ENCODE assay signal across 8 mouse cellular contexts in the genomic region with DNA sequence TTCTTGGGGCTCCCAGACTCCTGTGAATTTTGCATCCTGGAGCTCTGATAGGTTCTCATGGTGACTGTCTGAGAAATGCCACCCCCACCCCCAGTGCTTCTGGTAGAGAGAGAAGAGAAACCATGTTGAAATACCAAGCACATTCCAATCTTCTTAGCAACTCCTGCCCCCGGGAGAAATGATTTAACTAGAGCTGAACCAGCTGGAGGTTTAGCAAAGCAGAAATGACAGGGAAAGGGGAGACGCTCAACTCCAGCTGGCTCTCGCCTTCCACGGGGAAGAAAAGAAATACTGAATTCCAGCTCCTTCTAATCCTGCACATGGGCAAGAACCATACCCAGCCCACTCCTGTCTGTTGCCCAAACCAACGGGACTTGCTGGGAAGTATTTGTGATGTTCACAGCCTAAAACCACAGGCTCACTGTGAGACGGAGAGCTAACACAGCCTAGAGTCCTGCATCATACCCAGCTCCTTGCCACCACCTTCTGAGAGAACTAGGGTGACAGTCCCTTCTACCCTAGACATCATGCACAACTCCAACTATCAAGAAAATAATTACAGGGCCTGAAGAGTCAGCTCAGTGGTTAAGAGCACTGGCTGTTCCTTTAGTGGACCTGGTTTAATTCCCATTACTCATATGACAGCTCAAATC. TPM values are rescaled to one million over a fixed set of nuclear protein-coding genes. Genes with fewer than 3 reads are reported as not detected.
DNase-seq lines count a peak whose midpoint lies in the region; ATAC-seq and TF ChIP-seq lines count a peak whose summit lies in the region.
"Had no signal": no experiment of that assay in that cellular context is flagged by ENCODE, and none has a peak within 500 bp of the region (broad histone marks: within the 10 kb centered on the region; RNA-seq: fewer than 3 reads in every experiment).

No protein-coding gene starts in this region.

- no peaks in the 10 kb centered on the region for H3K36me3 ChIP-seq in embryonic facial prominence, embryonic 11.5 days (replicated peaks; ENCODE audit: control insufficient read depth, insufficient read depth, low read depth, low read length)
- no peaks in the 10 kb centered on the region for H3K36me3 ChIP-seq in heart, postnatal 0 days (replicated peaks; ENCODE audit: control insufficient read depth, insufficient read depth, low read length)

- 26% methylated on average over 6 of the region's 6 CpGs for WGBS in embryonic facial prominence, embryonic 11.5 days
- 15% methylated on average over 6 of the region's 6 CpGs for WGBS in heart, postnatal 0 days

- peak; percentile 10 to 41 for DNase-seq in adrenal gland, postnatal 36 days
- DNase-seq in embryonic facial prominence, embryonic 11.5 days (ENCODE audit: low spot score) = peak; percentile 78
- peak; percentile 92 for DNase-seq in heart, postnatal 0 days (ENCODE audit: low spot score)
- peak; percentile 28 to 52 for DNase-seq in layer of hippocampus, postnatal 14 days (ENCODE audit: low spot score in 2 of 2)
- peak; percentile 79 for DNase-seq in lung, postnatal 10 days
- peak; percentile 21 for DNase-seq in skeletal muscle tissue, adult 2 months (ENCODE audit: low read depth, low spot score)
- no peak for DNase-seq in thymus, adult 18-20 months

- peaks cover 2% of the 10 kb centered on the region; the same call in 1 of the 2 replicates for H3K4me1 ChIP-seq in embryonic facial prominence, embryonic 11.5 days (ENCODE audit: control insufficient read depth, insufficient read depth, low read length)
- peaks cover 38% of the 10 kb centered on the region for H3K4me1 ChIP-seq in heart, postnatal 0 days (ENCODE audit: control insufficient read depth, insufficient read depth)

- ATAC-seq in embryonic facial prominence, embryonic 11.5 days (replicated peaks; ENCODE audit: insufficient number of reproducible peaks, low FRiP score, low TSS enrichment, low read depth) = peak; percentile 58; the same call in 1 of the 2 replicates
- ATAC-seq in heart, postnatal 0 days (ENCODE audit: insufficient read depth, low read depth) = peak; percentile 53; the same call in 1 of the 2 replicates

- H3K4me2 ChIP-seq in embryonic facial prominence, embryonic 11.5 days (ENCODE audit: low read depth, low read length) = no peak overlapping the region
- peak overlapping the region; percentile 43 for H3K4me2 ChIP-seq in heart, postnatal 0 days (ENCODE audit: low read depth, low read length)

- no peak overlapping the region for H3K9ac ChIP-seq in embryonic facial prominence, embryonic 11.5 days (replicated peaks; ENCODE audit: low read length)
- H3K9ac ChIP-seq in heart, postnatal 0 days (replicated peaks; ENCODE audit: low read depth, low read length) = peak overlapping the region; percentile 12; the same call in 1 of the 2 replicates

- H3K27me3 ChIP-seq in embryonic facial prominence, embryonic 11.5 days (ENCODE audit: control insufficient read depth, insufficient read depth, low read length) = no peaks in the 10 kb centered on the region
- H3K27me3 ChIP-seq in heart, postnatal 0 days (ENCODE audit: control insufficient read depth, insufficient read depth, low read length) = no peaks in the 10 kb centered on the region

- H3K27ac ChIP-seq in embryonic facial prominence, embryonic 11.5 days (replicated peaks; ENCODE audit: low read depth, low read length) = peak overlapping the region; percentile 60
- H3K27ac ChIP-seq in heart, postnatal 0 days (ENCODE audit: low read depth) = peak overlapping the region; percentile 89

- TF ChIP-seq EP300 in heart, postnatal 0 days (IDR thresholded peaks at IDR 0.05; ENCODE audit: low read depth) = no peak

- no peak overlapping the region for H3K4me3 ChIP-seq in embryonic facial prominence, embryonic 11.5 days (ENCODE audit: low read depth, low read length)
- peak overlapping the region; percentile 3; the same call in 1 of the 2 replicates for H3K4me3 ChIP-seq in heart, postnatal 0 days (ENCODE audit: low read depth, low read length)

- no peak for TF ChIP-seq CTCF in heart, postnatal 0 days (IDR thresholded peaks at IDR 0.05; ENCODE audit: low read depth)

- H3K9me3 ChIP-seq in embryonic facial prominence, embryonic 11.5 days (replicated peaks; ENCODE audit: control insufficient read depth, low read length) = no peaks in the 10 kb centered on the region
- H3K9me3 ChIP-seq in heart, postnatal 0 days (replicated peaks; ENCODE audit: control insufficient read depth, low read length) = no peaks in the 10 kb centered on the region

RNA-seq across cellular contexts. Expression of gene Tead1, which starts 15.7 kb away (rescaled TPM):
- 100 to 1,000 TPM in 1 of 2 experiments, 10 to 100 TPM in 1; 78.8 to 119 TPM for total RNA-seq in adrenal gland, postnatal 36 days (2021)
- polyA plus RNA-seq in embryonic facial prominence, embryonic 11.5 days (2014; fragmentation: Nextera tagmentation; extraction: Ambion mirVana) = 14.4 and 16.7 TPM in 2 replicates
- 63.9 and 87.9 TPM in 2 replicates for total RNA-seq in heart, postnatal 0 days (2014; rRNA removed; ENCODE audit: low replicate concordance)
- 19.0 and 20.8 TPM in 2 replicates for polyA plus RNA-seq in heart, postnatal 0 days (2015; fragmentation: Nextera tagmentation; extraction: Ambion mirVana)
- 10 to 100 TPM; 30.7 to 34.3 TPM for total RNA-seq in layer of hippocampus, postnatal 14 days (2021)
- total RNA-seq: common myeloid progenitor, adult 5-6 weeks had no signal

Comparison
In these comparisons a context has a peak if more than half of its experiments do, and no peak if none do; other contexts are left out.
1. DNase-seq: peak in adrenal gland, postnatal 36 days (2 of 2), embryonic facial prominence, embryonic 11.5 days (single experiment), heart, postnatal 0 days (single experiment), layer of hippocampus, postnatal 14 days (2 of 2), lung, postnatal 10 days (single experiment) and skeletal muscle tissue, adult 2 months (single experiment); none in thymus, adult 18-20 months (0 of 2).